Mouse (Mus musculus) forebrain, embryonic 13.5 days (tissue): ENCODE measurements around the gene Olfr1386. TPM values are rescaled to one million over a fixed set of nuclear protein-coding genes. Genes with fewer than 3 reads are reported as not detected.

ENCODE experiments used
- polyA plus RNA-seq: library from polyadenylated mRNA; unstranded; fragments of >200 nt; fragmentation: Nextera tagmentation; extraction: Ambion mirVana; gene quantifications from 2 replicates; pipeline ENCODE4 v1.2.1, GENCODE M21; 2015

Gene Olfr1386
- polyA plus RNA-seq, 1 experiment from 2014 or later, result not detected

Other genes starting within 250 kb of the Olfr1386 start
- gene Mgat1, start 220.9 kb upstream of the Olfr1386 start, polyA plus RNA-seq, result 25.5 and 30.6 TPM in 2 replicates
- 0.08 and 0.13 TPM in 2 replicates for gene Olfr1393, start 186.7 kb upstream of the Olfr1386 start, polyA plus RNA-seq
- not detected in 2 replicates for gene Olfr1392, start 179.8 kb upstream of the Olfr1386 start, polyA plus RNA-seq
- gene Olfr10, start 160.3 kb upstream of the Olfr1386 start, polyA plus RNA-seq, result not detected in 2 replicates
- gene Olfr1391, start 142.3 kb upstream of the Olfr1386 start, polyA plus RNA-seq, result not detected in 2 replicates
- gene Olfr1390, start 129.9 kb upstream of the Olfr1386 start, polyA plus RNA-seq, result not detected in 2 replicates
- not detected in 2 replicates for gene Olfr1389, start 42.0 kb upstream of the Olfr1386 start, polyA plus RNA-seq
- gene Olfr1388, start 28.4 kb upstream of the Olfr1386 start, polyA plus RNA-seq, result 0.05 and 0.10 TPM in 2 replicates
- gene Olfr1387, start 9.7 kb upstream of the Olfr1386 start, polyA plus RNA-seq, result not detected in 2 replicates
- gene Olfr1385, start 24.0 kb downstream of the Olfr1386 start, polyA plus RNA-seq, result not detected in 2 replicates
- not detected in 2 replicates for gene Olfr1384, start 41.7 kb downstream of the Olfr1386 start, polyA plus RNA-seq
- not detected in 2 replicates for gene Olfr1383, start 54.6 kb downstream of the Olfr1386 start, polyA plus RNA-seq
- gene Olfr1382, start 63.2 kb downstream of the Olfr1386 start, polyA plus RNA-seq, result not detected in 2 replicates
- not detected in 2 replicates for gene Olfr1381, start 78.4 kb downstream of the Olfr1386 start, polyA plus RNA-seq
- gene Olfr1380, start 91.8 kb downstream of the Olfr1386 start, polyA plus RNA-seq, result not detected in 2 replicates
- gene Flt4, start 144.2 kb downstream of the Olfr1386 start, polyA plus RNA-seq, result 1.5 TPM in 2 replicates
- not detected in 2 replicates for gene Scgb3a1, start 198.6 kb downstream of the Olfr1386 start, polyA plus RNA-seq
- gene Cnot6, start 247.7 kb downstream of the Olfr1386 start, polyA plus RNA-seq, result 71.4 and 76.3 TPM in 2 replicates